Mouse (Mus musculus) CH12.LX (cell line): ENCODE data around the gene Npnt. TPM values are rescaled to one million over a fixed set of nuclear protein-coding genes. Genes with fewer than 3 reads are reported as not detected.

Experiments
- DNase-seq: peaks from one replicate; pipeline ENCODE4 v3.0.0-alpha.2; 2013; ENCODE audit errors: extremely low read depth
- H3K27ac ChIP-seq: 2 replicates; pipeline ENCODE4 v1.5.1; 2012; ENCODE audit warnings: low read depth, mild to moderate bottlenecking, control low read depth, moderate library complexity; ENCODE audit not compliant: insufficient read depth
- H3K27me3 ChIP-seq: replicated peaks from 2 replicates; pipeline ENCODE3; 2012; ENCODE audit warnings: inconsistent platforms
- H3K36me3 ChIP-seq, 2 experiments: replicated peaks in 1 of 2; 2 replicates each; pipeline versions ENCODE3 to v1.6.1; 2012; ENCODE audit warnings: inconsistent platforms in 1 of 2, low read length in 1 of 2, mild to moderate bottlenecking in 1 of 2, mixed read lengths in 1 of 2, moderate library complexity in 1 of 2; ENCODE audit not compliant: control insufficient read depth in 1 of 2, insufficient read depth in 1 of 2
- H3K4me1 ChIP-seq, 2 experiments: 2 replicates each; pipeline ENCODE4 v1.6.1; 2012; ENCODE audit warnings: inconsistent platforms in 1 of 2, moderate library complexity in 1 of 2; ENCODE audit not compliant: insufficient read depth in 2 of 2, control insufficient read depth in 1 of 2
- H3K4me2 ChIP-seq: 2 replicates; pipeline ENCODE4 v1.6.1; 2012; ENCODE audit warnings: low read depth, mild to moderate bottlenecking, control low read depth; ENCODE audit not compliant: poor library complexity, insufficient read depth, severe bottlenecking
- H3K4me3 ChIP-seq, 3 experiments: fragments of 150-350 bp in 1 of 3; sonication (generic) in 1 of 3; replicated peaks in 1 of 3; 2 replicates each; pipeline versions ENCODE3 to v1.5.1; 2011 to 2012; ENCODE audit warnings: low read depth in 2 of 3, low read length in 2 of 3, mild to moderate bottlenecking in 2 of 3, moderate library complexity in 2 of 3, control low read depth in 1 of 3, improper control_type of control experiment in 1 of 3, inconsistent platforms in 1 of 3, mixed read lengths in 1 of 3; ENCODE audit not compliant: poor library complexity in 1 of 3
- H3K79me2 ChIP-seq: replicated peaks from 2 replicates; pipeline ENCODE4 v1.6.1; 2012; ENCODE audit warnings: mild to moderate bottlenecking, moderate library complexity; ENCODE audit not compliant: control insufficient read depth, poor library complexity, insufficient read depth, severe bottlenecking; ENCODE audit errors: extremely low read depth
- H3K9ac ChIP-seq: 2 replicates; pipeline ENCODE4 v1.6.1; 2012; ENCODE audit warnings: low read depth, mild to moderate bottlenecking, control low read depth, moderate library complexity; ENCODE audit not compliant: insufficient read depth
- H3K9me3 ChIP-seq: replicated peaks from 2 replicates; pipeline ENCODE3; 2012; ENCODE audit warnings: low read length, inconsistent platforms, mixed read lengths
- BHLHE40 ChIP-seq: IDR thresholded peaks from 2 replicates; pipeline ENCODE4 v1.6.1; 2011; ENCODE audit warnings: mild to moderate bottlenecking, low read depth, low read length, improper control_type of control experiment
- CHD1 ChIP-seq: IDR thresholded peaks from 2 replicates; pipeline ENCODE4 v1.6.1; 2012; ENCODE audit warnings: low read depth, low read length, improper control_type of control experiment, inconsistent platforms
- CTCF ChIP-seq, 2 experiments: IDR thresholded peaks in 1 of 2; conservative IDR thresholded peaks in 1 of 2; 2 replicates each; pipeline ENCODE4 v1.5.1; 2011 to 2012; ENCODE audit warnings: low read depth in 2 of 2, low read length in 2 of 2, improper control_type of control experiment in 1 of 2, inconsistent platforms in 1 of 2, mild to moderate bottlenecking in 1 of 2, moderate library complexity in 1 of 2
- E2F4 ChIP-seq: IDR thresholded peaks from 2 replicates; pipeline ENCODE4 v1.6.1; 2011; ENCODE audit warnings: low read depth, low read length, improper control_type of control experiment; ENCODE audit not compliant: insufficient replicate concordance
- EP300 ChIP-seq: IDR thresholded peaks from 2 replicates; pipeline ENCODE4 v1.6.1; 2011; ENCODE audit warnings: low read length, improper control_type of control experiment
- ETS1 ChIP-seq: conservative IDR thresholded peaks from 2 replicates; pipeline ENCODE4 v1.6.1; 2012; ENCODE audit warnings: low read depth, mild to moderate bottlenecking, inconsistent platforms, low read length, improper control_type of control experiment, moderate library complexity
- GABPA ChIP-seq: IDR thresholded peaks from 2 replicates; pipeline ENCODE4 v1.6.1; 2012; ENCODE audit warnings: low read depth, low read length, improper control_type of control experiment, inconsistent platforms; ENCODE audit not compliant: insufficient replicate concordance
- JUN ChIP-seq: IDR thresholded peaks from 2 replicates; pipeline ENCODE4 v1.6.1; 2011; ENCODE audit warnings: low read depth, mild to moderate bottlenecking, low read length, improper control_type of control experiment, moderate library complexity; ENCODE audit not compliant: insufficient read depth
- KAT2A ChIP-seq: IDR thresholded peaks from 2 replicates; pipeline ENCODE4 v1.6.1; 2012; ENCODE audit warnings: low read length, improper control_type of control experiment, inconsistent platforms; ENCODE audit not compliant: insufficient replicate concordance
- MAFK ChIP-seq: IDR thresholded peaks from 2 replicates; pipeline ENCODE4 v1.6.1; 2011; ENCODE audit warnings: low read length, improper control_type of control experiment; ENCODE audit not compliant: insufficient replicate concordance
- MEF2A ChIP-seq: IDR thresholded peaks from 2 replicates; pipeline ENCODE4 v1.6.1; 2014; ENCODE audit warnings: low read depth, mild to moderate bottlenecking, inconsistent platforms, low read length, improper control_type of control experiment, borderline replicate concordance
- MXI1 ChIP-seq: IDR thresholded peaks from 2 replicates; pipeline ENCODE4 v1.6.1; 2011; ENCODE audit warnings: mild to moderate bottlenecking, low read depth, low read length, improper control_type of control experiment
- NELFE ChIP-seq: IDR thresholded peaks from 2 replicates; pipeline ENCODE4 v1.6.1; 2011; ENCODE audit warnings: low read depth, low read length, improper control_type of control experiment
- NRF1 ChIP-seq: IDR thresholded peaks from 2 replicates; pipeline ENCODE4 v1.6.1; 2014; ENCODE audit warnings: low read depth, mild to moderate bottlenecking, inconsistent platforms, low read length, improper control_type of control experiment, moderate library complexity
- POLR2AphosphoS2 ChIP-seq: IDR thresholded peaks from 2 replicates; pipeline ENCODE4 v1.6.1; 2011; ENCODE audit warnings: low read depth, low read length, improper control_type of control experiment
- SIN3A ChIP-seq: IDR thresholded peaks from 2 replicates; pipeline ENCODE4 v1.6.1; 2012; ENCODE audit warnings: low read length, improper control_type of control experiment, inconsistent platforms
- TBP ChIP-seq: conservative IDR thresholded peaks from 2 replicates; pipeline ENCODE4 v1.6.1; 2011; ENCODE audit warnings: low read depth, low read length, improper control_type of control experiment
- TCF12 ChIP-seq: IDR thresholded peaks from 2 replicates; pipeline ENCODE4 v1.6.1; 2014; ENCODE audit warnings: low read depth, mild to moderate bottlenecking, inconsistent platforms, low read length, improper control_type of control experiment
- USF1 ChIP-seq: IDR thresholded peaks from 2 replicates; pipeline ENCODE4 v1.6.1; 2014; ENCODE audit warnings: low read depth, mild to moderate bottlenecking, inconsistent platforms, low read length, improper control_type of control experiment
- USF2 ChIP-seq: conservative IDR thresholded peaks from 2 replicates; pipeline ENCODE4 v1.6.1; 2011; ENCODE audit warnings: low read depth, low read length, improper control_type of control experiment
- ZC3H11A ChIP-seq: IDR thresholded peaks from 2 replicates; pipeline ENCODE4 v1.6.1; 2012; ENCODE audit warnings: low read depth, mild to moderate bottlenecking, inconsistent platforms, low read length, improper control_type of control experiment
- ZKSCAN1 ChIP-seq: IDR thresholded peaks from 2 replicates; pipeline ENCODE4 v1.6.1; 2012; ENCODE audit warnings: low read depth, inconsistent platforms, low read length, improper control_type of control experiment, borderline replicate concordance
- ZMIZ1 ChIP-seq: IDR thresholded peaks from 2 replicates; pipeline ENCODE4 v1.6.1; 2012; ENCODE audit warnings: low read depth, mild to moderate bottlenecking, inconsistent platforms, low read length, improper control_type of control experiment
- ZNF384 ChIP-seq: IDR thresholded peaks from 2 replicates; pipeline ENCODE4 v1.6.1; 2012; ENCODE audit warnings: low read depth, low read length, improper control_type of control experiment, inconsistent platforms
- dilution Hi-C: fragments of 300-500 bp; cut with MboI; formaldehyde crosslinking; loops from 2 replicates; pipeline ENCODE4 v1.14.3; 2020; ENCODE audit warnings: low sequenced_read_pairs; ENCODE audit not compliant: extremely low pct_unique_long_range_greater_than_20kb, extremely low pct_ligation_motif_present
- in situ Hi-C: fragments of 300-500 bp; cut with MboI; formaldehyde crosslinking; loops from 3 replicates; pipeline ENCODE4 v1.14.3; 2019; ENCODE audit warnings: low sequenced_read_pairs, low pct_ligation_motif_present, low pct_unique_long_range_greater_than_20kb, mixed read lengths
- polyA plus RNA-seq: library from polyadenylated mRNA; unstranded; fragments of >175 nt; gene quantifications from 2 replicates; pipeline ENCODE4 v1.2.1, GENCODE M21; 2012; ENCODE audit warnings: low read depth; ENCODE audit not compliant: insufficient read length
- total RNA-seq, 2 experiments: library from RNA; depleted of rRNA; stranded (reverse); fragments of 300-350 nt in 1 of 2; fragments of >200 nt in 1 of 2; gene quantifications; 2 replicates each; pipeline ENCODE4 v1.2.3; 2012 to 2014

Gene Npnt
- total and polyA plus RNA-seq, 3 experiments = 0.08 to 1.0 (median 0.20) TPM

DNA sequence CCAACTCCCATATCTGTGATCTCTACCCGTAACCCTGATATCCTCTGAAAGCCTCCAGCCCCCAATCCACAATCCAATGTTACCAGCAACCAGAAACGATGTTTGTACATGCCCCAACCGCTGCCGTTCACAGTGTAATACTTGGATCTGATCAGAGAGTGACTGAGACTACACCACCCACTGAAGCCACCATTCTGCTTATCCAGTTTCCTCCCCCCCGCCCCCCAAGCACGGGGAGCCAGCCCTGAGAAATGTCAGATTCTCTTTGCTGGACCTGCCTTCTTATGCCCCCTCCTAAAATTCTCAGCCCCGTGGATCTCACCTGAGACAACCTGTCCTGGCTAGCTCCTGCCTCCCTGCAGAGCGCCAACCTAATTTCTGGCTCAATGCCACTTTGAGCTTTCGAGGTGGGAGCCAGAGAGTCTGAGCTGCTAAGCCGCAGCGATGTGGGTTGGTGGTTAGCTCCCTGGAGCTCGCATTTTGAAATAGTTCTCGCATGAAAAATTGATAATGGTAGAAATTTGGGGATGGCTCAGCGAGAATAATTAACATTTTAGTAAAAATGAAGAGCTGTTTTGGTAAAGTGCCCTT is 85.7 kb downstream of the Npnt start:
- no peak overlapping the region for H3K9ac ChIP-seq
- H3K4me3 ChIP-seq = no peak overlapping the region
- no peak for DNase-seq
- TF ChIP-seq ZC3H11A = no peak
- TF ChIP-seq MEF2A = no peak
- TF ChIP-seq POLR2AphosphoS2 = no peak
- no peak for TF ChIP-seq TBP
- TF ChIP-seq NELFE = no peak
- no peak for TF ChIP-seq EP300
- TF ChIP-seq BHLHE40 = no peak
- TF ChIP-seq ZMIZ1 = no peak
- TF ChIP-seq, all 38 proteins: peak for 0
- Histone ChIP-seq H3K79me2 (no peaks in the 10 kb centered on the region), H3K4me2 (no peak overlapping the region), H3K27ac (no peak overlapping the region), H3K36me3 (no peaks in the 10 kb centered on the region), H3K27me3 (no peaks in the 10 kb centered on the region), H3K4me1 (peaks cover 3 to 10% of the 10 kb centered on the region in 2 experiments; a peak in 2 of 4 replicates), H3K9me3 (no peaks in the 10 kb centered on the region)
- dilution Hi-C loops (no loop called here), in situ Hi-C loops (no loop called here)

DNA sequence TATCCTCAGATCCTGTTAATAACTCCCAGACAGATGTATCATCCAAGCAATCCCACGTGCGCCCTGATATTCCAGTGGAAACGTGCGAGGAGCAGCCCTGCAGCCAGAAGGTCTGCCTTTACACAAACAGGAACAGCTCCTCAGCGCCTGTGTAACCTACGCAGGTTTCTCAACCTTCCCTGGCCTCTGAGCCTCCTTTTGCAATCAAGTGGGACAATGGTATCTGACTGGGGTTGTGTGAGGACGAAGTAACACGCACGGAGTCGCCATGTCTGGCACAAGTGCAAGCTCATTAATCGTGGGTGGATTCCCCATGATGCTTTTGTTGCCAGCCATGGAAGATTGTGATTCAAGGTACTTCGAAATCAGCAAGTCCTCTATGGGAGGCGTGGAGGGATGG is 86.2 kb downstream of the Npnt start:
- dilution Hi-C loops = no loop called here

DNA sequence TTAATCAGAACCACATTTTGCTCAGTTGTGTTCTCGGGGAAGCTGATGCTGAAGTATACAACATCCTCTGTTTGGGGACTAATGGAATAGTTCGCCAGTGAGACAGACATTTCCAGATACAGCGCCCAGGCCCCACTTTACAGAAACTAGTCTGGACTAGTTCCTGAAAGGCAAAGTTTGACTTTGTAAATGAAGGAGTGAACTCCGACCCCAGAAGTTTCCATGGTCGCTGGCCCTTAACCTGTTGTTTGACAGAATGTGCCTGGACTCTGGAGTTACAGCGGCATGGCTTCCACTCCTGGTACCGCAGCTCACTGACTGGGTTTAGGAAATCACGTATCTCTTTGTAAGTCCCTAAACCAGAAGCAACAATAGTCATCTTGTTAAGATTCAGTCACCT is 89.3 kb downstream of the Npnt start:
- Histone ChIP-seq H3K79me2 (no peaks in the 10 kb centered on the region), H3K9ac (no peak overlapping the region), H3K9me3 (no peaks in the 10 kb centered on the region), H3K4me1 (peaks cover 11 to 17% of the 10 kb centered on the region in 2 experiments), H3K4me3 (no peak overlapping the region), H3K27ac (no peak overlapping the region), H3K36me3 (no peaks in the 10 kb centered on the region), H3K4me2 (no peak overlapping the region), H3K27me3 (no peaks in the 10 kb centered on the region)
- dilution Hi-C loops (no loop called here), in situ Hi-C loops (no loop called here)
- no peak for TF ChIP-seq USF1
- TF ChIP-seq BHLHE40 = no peak
- TF ChIP-seq ZNF384 = no peak
- no peak for TF ChIP-seq JUN
- TF ChIP-seq NRF1 = no peak
- no peak for TF ChIP-seq MEF2A
- TF ChIP-seq SIN3A = no peak
- TF ChIP-seq CHD1 = no peak
- no peak for TF ChIP-seq TCF12
- TF ChIP-seq E2F4 = no peak
- TF ChIP-seq KAT2A = no peak
- TF ChIP-seq CTCF (conservative IDR thresholded peaks at IDR 0.05 in 1 of 2, IDR thresholded peaks at IDR 0.05 in 1 of 2; ENCODE audit: low read depth in 2 of 2, low read length in 2 of 2) = no peak
- TF ChIP-seq EP300 = no peak
- TF ChIP-seq USF2 = no peak
- DNase-seq = no peak

More for the DNA sequence above, 86.2 kb downstream of the Npnt start:
- Histone ChIP-seq H3K36me3 (no peaks in the 10 kb centered on the region), H3K4me2 (no peak overlapping the region), H3K27me3 (no peaks in the 10 kb centered on the region), H3K79me2 (no peaks in the 10 kb centered on the region), H3K9ac (no peak overlapping the region), H3K4me1 (peaks cover 3 to 12% of the 10 kb centered on the region in 2 experiments; a peak in 2 of 4 replicates), H3K9me3 (no peaks in the 10 kb centered on the region), H3K4me3 (no peak overlapping the region), H3K27ac (no peak overlapping the region)
- TF ChIP-seq GABPA (no peak), MAFK (no peak), MXI1 (no peak), TCF12 (no peak), ZKSCAN1 (no peak), ETS1 (no peak)
- in situ Hi-C loops = no loop called here
- DNase-seq = no peak
